30 mouse cellular contexts compared by ENCODE assay signal in the genomic region with DNA sequence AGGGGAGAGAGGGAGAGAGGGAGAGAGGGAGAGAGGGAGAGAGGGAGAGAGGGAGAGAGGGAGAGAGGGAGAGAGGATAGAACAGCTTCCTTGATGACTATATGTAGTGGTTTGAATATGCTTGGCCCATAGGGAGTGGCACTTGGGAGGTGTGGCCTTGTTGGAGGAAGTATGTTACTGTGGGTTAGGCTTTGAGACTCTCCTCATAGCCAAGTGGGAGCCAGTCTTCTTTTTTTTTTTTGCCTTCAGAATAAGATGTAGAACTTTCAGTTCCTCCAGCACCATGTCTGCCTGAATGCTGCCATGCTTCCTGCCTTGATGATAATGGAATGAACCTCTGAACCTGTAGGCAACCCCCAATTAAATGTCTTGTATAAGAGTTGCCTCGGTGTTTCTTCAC. TPM values are rescaled to one million over a fixed set of nuclear protein-coding genes. Genes with fewer than 3 reads are reported as not detected.
DNase-seq lines count a peak whose midpoint lies in the region; ATAC-seq and TF ChIP-seq lines count a peak whose summit lies in the region.
"Had no signal": no experiment of that assay in that cellular context is flagged by ENCODE, and none has a peak within 500 bp of the region (broad histone marks: within the 10 kb centered on the region; RNA-seq: fewer than 3 reads in every experiment).

No protein-coding gene starts in this region.

- no peak overlapping the region for H3K9ac ChIP-seq in CH12.LX (ENCODE audit: insufficient read depth, low read depth)
- H3K9ac ChIP-seq: forebrain, embryonic 13.5 days; heart, embryonic 13.5 days; hindbrain, embryonic 14.5 days; limb, embryonic 12.5 days; liver, embryonic 15.5 days; lung, embryonic 14.5 days; midbrain, embryonic 12.5 days; neural tube, embryonic 15.5 days had no signal

- TF ChIP-seq CTCF in CH12.LX (conservative IDR thresholded peaks at IDR 0.05 in 1 of 2, IDR thresholded peaks at IDR 0.05 in 1 of 2; ENCODE audit: low read depth in 2 of 2, low read length in 2 of 2) = no peak
- no peak for TF ChIP-seq CTCF in bone marrow macrophage, adult 2 months (IDR thresholded peaks at IDR 0.05; ENCODE audit: low read depth, low read length)

- peak; percentile 83 for ATAC-seq in megakaryocyte progenitor cell, adult 5-6 weeks (replicated peaks; ENCODE audit: poor library complexity)
- ATAC-seq: forebrain, embryonic 13.5 days; inflammation-experienced regulatory T-cells, adult 6 months had no signal

- H3K4me1 ChIP-seq in CH12.LX (ENCODE audit: control insufficient read depth in 1 of 2, insufficient read depth in 2 of 2) = peaks cover 5 to 39% of the 10 kb centered on the region in 2 experiments; a peak in 2 of 4 replicates
- H3K4me1 ChIP-seq in bone marrow macrophage, adult 2 months (ENCODE audit: control insufficient read depth, insufficient read depth, low read length) = peaks cover 22% of the 10 kb centered on the region
- H3K4me1 ChIP-seq: forebrain, embryonic 13.5 days; heart, embryonic 13.5 days; limb, embryonic 12.5 days; liver, embryonic 15.5 days; midbrain, embryonic 12.5 days; neural tube, embryonic 15.5 days had no signal

- dilution Hi-C loops in CH12.LX (cut with MboI; ENCODE audit: extremely low pct_ligation_motif_present, extremely low pct_unique_long_range_greater_than_20kb, low sequenced_read_pairs) = no loop called here

- no peak overlapping the region for H3K27ac ChIP-seq in CH12.LX (ENCODE audit: insufficient read depth, low read depth)
- peak overlapping the region; percentile 47 for H3K27ac ChIP-seq in bone marrow macrophage, adult 2 months (ENCODE audit: insufficient read depth, low read depth, low read length)
- H3K27ac ChIP-seq: forebrain, embryonic 13.5 days; heart, adult 2 months; heart, embryonic 13.5 days; hindbrain, embryonic 14.5 days; kidney, postnatal 0 days; limb, embryonic 12.5 days; liver, embryonic 15.5 days; midbrain, embryonic 12.5 days; neural tube, embryonic 15.5 days had no signal

- no peaks in the 10 kb centered on the region for H3K27me3 ChIP-seq in CH12.LX (replicated peaks)
- H3K27me3 ChIP-seq: forebrain, embryonic 13.5 days; heart, embryonic 13.5 days; limb, embryonic 12.5 days; liver, embryonic 15.5 days; midbrain, embryonic 12.5 days; neural tube, embryonic 15.5 days had no signal

- H3K36me3 ChIP-seq in CH12.LX (replicated peaks in 1 of 2; ENCODE audit: control insufficient read depth in 1 of 2, insufficient read depth in 1 of 2, low read length in 1 of 2) = peaks cover 0 to 5% of the 10 kb centered on the region in 2 experiments
- H3K36me3 ChIP-seq: liver, embryonic 15.5 days; neural tube, embryonic 15.5 days had no signal

- no peak for TF ChIP-seq RAD21 in CH12.LX (IDR thresholded peaks at IDR 0.05; ENCODE audit: low read depth, low read length)

- no peaks in the 10 kb centered on the region for H3K9me3 ChIP-seq in CH12.LX (replicated peaks; ENCODE audit: low read length)
- H3K9me3 ChIP-seq: forebrain, embryonic 13.5 days; heart, embryonic 13.5 days; limb, embryonic 12.5 days; liver, embryonic 15.5 days; midbrain, embryonic 12.5 days; neural tube, embryonic 15.5 days had no signal

- TF ChIP-seq EP300 in CH12.LX (IDR thresholded peaks at IDR 0.05; ENCODE audit: low read length) = peak; percentile 45; the same call in 1 of the 2 replicates

- no peak for TF ChIP-seq POLR2A in CH12.LX (IDR thresholded peaks at IDR 0.05; ENCODE audit: low read depth, low read length)
- TF ChIP-seq POLR2A in bone marrow macrophage, adult 2 months (IDR thresholded peaks at IDR 0.05; ENCODE audit: borderline replicate concordance, low read depth, low read length) = no peak

- H3K4me3 ChIP-seq in CH12.LX (replicated peaks in 1 of 3; ENCODE audit: low read depth in 2 of 3, low read length in 2 of 3, poor library complexity in 1 of 3) = no peak overlapping the region
- no peak overlapping the region for H3K4me3 ChIP-seq in bone marrow macrophage, adult 2 months (ENCODE audit: insufficient read depth, low read length)
- H3K4me3 ChIP-seq: forebrain, embryonic 13.5 days; heart, adult 2 months; heart, embryonic 13.5 days; limb, embryonic 12.5 days; liver, embryonic 15.5 days; megakaryocyte, embryonic 14.5 days; midbrain, embryonic 12.5 days; neural tube, embryonic 15.5 days had no signal

- peak overlapping the region; percentile 21; the same call in 1 of the 2 replicates for H3K4me2 ChIP-seq in CH12.LX (ENCODE audit: insufficient read depth, low read depth, poor library complexity, severe bottlenecking)
- H3K4me2 ChIP-seq: forebrain, embryonic 13.5 days; heart, embryonic 13.5 days; hindbrain, embryonic 14.5 days; limb, embryonic 12.5 days; liver, embryonic 15.5 days; lung, embryonic 14.5 days; midbrain, embryonic 12.5 days; neural tube, embryonic 15.5 days had no signal

- in situ Hi-C loops in CH12.LX (cut with MboI; ENCODE audit: low pct_ligation_motif_present, low pct_unique_long_range_greater_than_20kb, low sequenced_read_pairs) = no loop called here

- no peaks in the 10 kb centered on the region for H3K79me2 ChIP-seq in CH12.LX (replicated peaks; ENCODE audit: control insufficient read depth, extremely low read depth, insufficient read depth, poor library complexity, severe bottlenecking)

- DNase-seq in CH12.LX (ENCODE audit: extremely low read depth) = peak; percentile 66
- no peak for DNase-seq in neural tube, embryonic 10.5 days (ENCODE audit: extremely low spot score, low spot score)
- no peak for DNase-seq in kidney, postnatal 25 days
- DNase-seq in frontal cortex, adult 2 months (ENCODE audit: extremely low spot score in 1 of 2, low spot score in 1 of 2) = no peak
- DNase-seq: adrenal gland, postnatal 25 days; cerebellum, adult 8-10 months; cerebellum, postnatal 25 days; gastrocnemius, postnatal 25 days; heart, adult 2 months; heart, postnatal 10 days; kidney, adult 2 months; lung, embryonic 14.5 days; lung, postnatal 14 days; retina, postnatal 1 day; right cerebral cortex, postnatal 14 days had no signal

TF ChIP-seq in CH12.LX, 34 proteins besides CTCF, POLR2A, EP300 and RAD21:
- TF ChIP-seq MYC (IDR thresholded peaks at IDR 0.05; ENCODE audit: low read depth, low read length) (peak; percentile 43; the same call in 1 of the 2 replicates), E2F4 (IDR thresholded peaks at IDR 0.05; ENCODE audit: insufficient replicate concordance, low read depth, low read length) (no peak), IRF4 (IDR thresholded peaks at IDR 0.05; ENCODE audit: low read depth, low read length) (peak; percentile 58), RCOR1 (conservative IDR thresholded peaks at IDR 0.05; ENCODE audit: low read depth, low read length) (no peak), MAFK (IDR thresholded peaks at IDR 0.05; ENCODE audit: insufficient replicate concordance, low read length) (no peak), ZNF384 (IDR thresholded peaks at IDR 0.05; ENCODE audit: low read depth, low read length) (peak; percentile 88), NELFE (IDR thresholded peaks at IDR 0.05; ENCODE audit: low read depth, low read length) (no peak), MAZ (IDR thresholded peaks at IDR 0.05; ENCODE audit: low read depth, low read length) (no peak), POLR2AphosphoS2 (IDR thresholded peaks at IDR 0.05; ENCODE audit: low read depth, low read length) (no peak), HCFC1 (IDR thresholded peaks at IDR 0.05; ENCODE audit: low read depth, low read length) (no peak)

RNA-seq across cellular contexts. Expression of a gene that starts 16.3 kb away (rescaled TPM):
- total RNA-seq in CH12.LX (2012; rRNA removed) (under 0.01 and 0.04 TPM in 2 replicates), CH12.LX (2014; rRNA removed) (not detected in 2 replicates)
- not detected in 2 replicates for polyA plus RNA-seq in CH12.LX (2012; ENCODE audit: insufficient read length, low read depth)
- 0.43 and 0.88 TPM in 2 replicates for polyA plus RNA-seq in bone marrow macrophage, adult 2 months (2012; ENCODE audit: insufficient read depth, insufficient read length, missing spikeins)
- total RNA-seq in megakaryocyte progenitor cell, adult 5-6 weeks (2015) = not detected in 2 replicates
- total RNA-seq in megakaryocyte progenitor cell, adult 5-6 weeks (2017) = not detected in 2 replicates
- polyA plus RNA-seq in frontal cortex, adult 2 months (2012; rRNA removed) = 5.3 and 6.1 TPM in 2 replicates
- total RNA-seq: gastrocnemius, adult 18-20 months; gastrocnemius, postnatal 25 days; hematopoietic stem cell, adult 5-6 weeks; liver, adult 2 months had no signal
- polyA plus RNA-seq: liver, adult 2 months had no signal

RNA-seq across cellular contexts. Expression of a gene that starts 49.1 kb away (rescaled TPM):
- total RNA-seq in CH12.LX (2012; rRNA removed) (34.0 and 35.3 TPM in 2 replicates), CH12.LX (2014; rRNA removed) (40.4 and 41.8 TPM in 2 replicates)
- polyA plus RNA-seq in CH12.LX (2012; ENCODE audit: insufficient read length, low read depth) = 36.1 and 44.0 TPM in 2 replicates
- 27.2 and 30.2 TPM in 2 replicates for polyA plus RNA-seq in bone marrow macrophage, adult 2 months (2012; ENCODE audit: insufficient read depth, insufficient read length, missing spikeins)
- 46.1 and 47.4 TPM in 2 replicates for total RNA-seq in megakaryocyte progenitor cell, adult 5-6 weeks (2015)
- 22.8 and 26.8 TPM in 2 replicates for total RNA-seq in megakaryocyte progenitor cell, adult 5-6 weeks (2017)
- 38.4 and 39.4 TPM in 2 replicates for polyA plus RNA-seq in frontal cortex, adult 2 months (2012; rRNA removed)
